Mouse (Mus musculus) activated CD4-positive, CD25-positive, alpha-beta regulatory T cell, adult 4 months (primary cell): Measurements from ENCODE around the gene Gmcl1. TPM values are rescaled to one million over a fixed set of nuclear protein-coding genes. Genes with fewer than 3 reads are reported as not detected.

Experiments used
- ATAC-seq: one replicate; pipeline ENCODE4 v1.8.0; 2017
- polyA plus RNA-seq, 2 experiments: library from polyadenylated mRNA; unstranded; fragments of 100-300 nt; shearing (Covaris generic); gene quantifications; one replicate each; pipeline ENCODE4 v1.2.1; 2017

Gene Gmcl1
- polyA plus RNA-seq, 2 experiments from 2014 or later: 10.8 to 12.8 TPM

DNA sequence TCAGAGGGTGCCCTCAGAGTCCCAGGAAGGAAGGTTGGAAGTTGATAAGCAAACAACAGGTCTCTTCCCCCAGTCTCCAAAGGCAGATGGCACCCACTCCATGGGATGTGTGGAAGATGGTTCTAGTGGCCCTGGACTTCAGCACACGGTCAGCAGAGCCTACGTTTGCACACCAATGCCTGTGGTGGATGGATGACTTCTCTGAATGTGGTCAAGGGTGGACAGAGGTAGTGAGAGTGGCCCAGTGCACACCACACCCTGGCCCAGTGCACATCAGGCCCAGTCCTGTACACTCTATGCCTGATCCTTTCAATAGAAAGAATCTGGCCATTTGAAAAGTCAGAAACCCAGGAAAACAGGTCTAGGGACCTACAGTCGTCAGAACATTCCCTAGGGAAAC lies 74.7 kb downstream of the Gmcl1 start:
- no peak for ATAC-seq

- no peak for ATAC-seq
These were observed 78.8 kb downstream of the Gmcl1 start for GRCm38 (mm10) chr6:86654270-86654916.

DNA sequence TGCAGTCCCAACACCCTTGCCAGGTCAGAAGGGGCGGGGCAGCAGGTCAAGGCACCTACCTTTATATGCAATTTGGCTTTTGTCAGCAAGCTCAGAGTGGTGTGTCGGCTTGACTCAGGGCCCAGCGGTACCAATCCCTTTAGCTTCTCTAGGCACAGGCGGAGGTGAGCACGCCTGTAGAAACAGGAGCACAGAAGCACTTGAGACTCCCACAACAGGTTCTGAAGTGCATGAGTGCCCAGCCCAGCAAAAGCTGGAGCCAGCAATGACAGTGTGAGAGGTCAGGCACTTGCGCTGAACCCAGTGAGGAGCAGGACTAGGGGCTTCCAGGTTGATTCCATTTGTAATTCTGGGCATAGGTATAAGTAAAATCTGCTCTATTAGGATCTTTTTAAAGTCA lies 80.2 kb downstream of the Gmcl1 start:
- ATAC-seq: no peak

DNA sequence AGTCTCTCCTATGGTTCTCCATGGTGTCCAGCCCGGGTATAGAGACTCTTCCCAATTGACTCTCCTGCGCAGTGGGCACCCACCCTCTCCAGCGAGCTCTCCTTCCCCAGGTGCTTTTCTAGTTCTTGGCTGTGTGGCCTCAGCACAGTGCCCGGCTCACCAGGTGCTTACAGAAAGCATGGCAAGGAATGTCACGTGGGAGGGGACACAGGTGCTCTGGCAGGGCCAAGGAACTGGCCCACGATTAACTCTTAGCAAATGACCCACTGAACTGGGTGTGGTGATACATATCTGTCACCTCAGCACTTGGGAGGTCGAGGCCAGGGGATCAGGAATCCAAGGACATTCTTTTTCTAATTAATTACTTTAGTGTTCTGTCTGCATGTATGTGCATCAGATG lies 87.0 kb downstream of the Gmcl1 start:
- no peak for ATAC-seq

DNA sequence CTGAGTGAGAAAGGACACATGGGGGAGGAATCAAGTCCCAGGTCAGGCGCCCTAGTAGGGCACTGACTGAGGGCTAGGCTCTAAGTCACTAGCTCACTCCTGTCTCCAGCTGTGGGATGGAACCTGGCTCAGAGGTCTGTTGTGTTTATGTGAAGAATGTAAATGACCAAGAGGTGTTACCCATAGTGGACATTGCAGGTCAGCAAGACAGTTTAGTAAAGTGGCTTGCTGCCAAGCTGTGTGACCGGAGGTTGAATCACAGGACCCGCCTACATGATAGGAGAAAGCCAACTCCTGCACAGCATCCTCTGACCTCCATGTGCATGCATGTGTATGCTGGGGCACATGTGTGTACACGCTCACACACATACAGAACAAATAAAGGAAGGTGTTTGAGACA lies 87.6 kb downstream of the Gmcl1 start:
- no peak for ATAC-seq

GRCm38 (mm10) chr6:86644775-86645400 lies 88.3 kb downstream of the Gmcl1 start:
- ATAC-seq: peak; percentile 76

Other genes starting within 250 kb of the Gmcl1 start
- 10 to 100 TPM; 35.3 to 39.2 TPM for gene Pcbp1, start 207.1 kb downstream of the Gmcl1 start, polyA plus RNA-seq
- under 1 TPM; 0.29 to 0.31 TPM for gene Asprv1, start 105.2 kb downstream of the Gmcl1 start, polyA plus RNA-seq
- 10 to 100 TPM; 18.6 to 18.7 TPM for gene Mxd1, start 64.2 kb downstream of the Gmcl1 start, polyA plus RNA-seq
- gene Snrnp27, start 48.9 kb downstream of the Gmcl1 start, polyA plus RNA-seq: 100 to 1,000 TPM; 108 to 114 TPM
- gene Anxa4, start 60.2 kb upstream of the Gmcl1 start, polyA plus RNA-seq: 10 to 100 TPM; 25.2 to 29.7 TPM
- gene Aak1, start 116.1 kb upstream of the Gmcl1 start, polyA plus RNA-seq: 10 to 100 TPM; 20.8 to 23.4 TPM